ENCODE assay signal across 26 mouse cellular contexts in the genomic region with DNA sequence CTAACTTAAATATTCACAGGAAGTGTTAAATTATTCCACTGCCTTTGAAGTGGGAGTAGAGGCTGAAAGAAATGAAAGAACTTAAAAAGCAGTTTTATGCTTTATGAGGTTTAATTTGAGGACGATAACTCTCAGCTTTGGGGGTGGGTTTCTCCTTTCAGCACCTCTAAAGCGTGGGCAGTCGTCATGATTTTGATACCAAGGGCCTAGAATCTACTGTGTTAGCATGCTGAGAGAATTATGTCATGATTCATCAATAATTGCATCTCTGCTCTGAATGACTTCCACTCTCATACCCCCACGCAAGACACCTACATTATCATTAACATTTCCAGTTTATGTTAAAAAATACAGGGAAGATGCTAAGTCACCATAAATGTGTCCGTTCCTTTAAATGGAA.
"Had no signal": no experiment of that assay in that cellular context is flagged by ENCODE, and none has a peak within 500 bp of the region (broad histone marks: within the 10 kb centered on the region; RNA-seq: fewer than 3 reads in every experiment).

No protein-coding gene starts in this region.

- DNase-seq: forebrain, postnatal 0 days; gastrocnemius, postnatal 14 days; gastrocnemius, postnatal 36 days; heart, adult 11 months; heart, adult 2 months; heart, postnatal 14 days; heart, postnatal 36 days; kidney, adult 11 months; kidney, adult 2 months; kidney, adult 9 months; kidney, postnatal 14 days; kidney, postnatal 36 days; layer of hippocampus, adult 9-11 months; layer of hippocampus, postnatal 36 days had no signal

- ATAC-seq: forebrain, postnatal 0 days; hindbrain, postnatal 0 days; intestine, embryonic 16.5 days; liver, embryonic 12.5 days had no signal

- H3K27me3 ChIP-seq: heart, embryonic 13.5 days; heart, embryonic 15.5 days; hindbrain, embryonic 13.5 days; hindbrain, embryonic 15.5 days; kidney, embryonic 15.5 days; limb, embryonic 13.5 days; limb, embryonic 15.5 days; liver, embryonic 12.5 days had no signal

- H3K36me3 ChIP-seq: heart, embryonic 13.5 days; heart, embryonic 15.5 days; hindbrain, embryonic 13.5 days; hindbrain, embryonic 15.5 days; kidney, embryonic 15.5 days; limb, embryonic 13.5 days; limb, embryonic 15.5 days; liver, embryonic 12.5 days had no signal

- H3K4me1 ChIP-seq: heart, embryonic 13.5 days; heart, embryonic 15.5 days; hindbrain, embryonic 13.5 days; hindbrain, embryonic 15.5 days; limb, embryonic 15.5 days; liver, embryonic 12.5 days had no signal

- H3K27ac ChIP-seq: heart, adult 2 months; heart, embryonic 13.5 days; heart, embryonic 15.5 days; hindbrain, embryonic 13.5 days; hindbrain, embryonic 15.5 days; hindbrain, postnatal 0 days; kidney, embryonic 15.5 days; kidney, postnatal 0 days; limb, embryonic 13.5 days; limb, embryonic 15.5 days; liver, embryonic 12.5 days had no signal

- H3K4me2 ChIP-seq: heart, embryonic 11.5 days; heart, embryonic 13.5 days; heart, embryonic 15.5 days; hindbrain, embryonic 13.5 days; hindbrain, embryonic 15.5 days; kidney, embryonic 15.5 days; limb, embryonic 13.5 days; limb, embryonic 15.5 days; liver, embryonic 12.5 days had no signal

- H3K9ac ChIP-seq: forebrain, postnatal 0 days; heart, embryonic 13.5 days; heart, embryonic 15.5 days; hindbrain, embryonic 13.5 days; hindbrain, embryonic 15.5 days; kidney, embryonic 15.5 days; limb, embryonic 13.5 days; limb, embryonic 15.5 days; liver, embryonic 12.5 days had no signal

- H3K4me3 ChIP-seq: heart, adult 2 months; heart, embryonic 13.5 days; heart, embryonic 15.5 days; hindbrain, embryonic 13.5 days; hindbrain, embryonic 15.5 days; kidney, embryonic 15.5 days; limb, embryonic 13.5 days; limb, embryonic 15.5 days; liver, embryonic 12.5 days had no signal

- H3K9me3 ChIP-seq: heart, embryonic 13.5 days; heart, embryonic 15.5 days; hindbrain, embryonic 13.5 days; hindbrain, embryonic 15.5 days; kidney, embryonic 15.5 days; limb, embryonic 15.5 days; liver, embryonic 12.5 days had no signal
